Mouse (Mus musculus) Muller cell, postnatal 12 days (primary cell): Measurements from ENCODE around the gene Igsf21.

Source experiments
- DNase-seq: peaks from one replicate; pipeline ENCODE4 v3.0.0-alpha.2; 2015; ENCODE audit errors: inconsistent ontology term

The Igsf21 gene

DNA sequence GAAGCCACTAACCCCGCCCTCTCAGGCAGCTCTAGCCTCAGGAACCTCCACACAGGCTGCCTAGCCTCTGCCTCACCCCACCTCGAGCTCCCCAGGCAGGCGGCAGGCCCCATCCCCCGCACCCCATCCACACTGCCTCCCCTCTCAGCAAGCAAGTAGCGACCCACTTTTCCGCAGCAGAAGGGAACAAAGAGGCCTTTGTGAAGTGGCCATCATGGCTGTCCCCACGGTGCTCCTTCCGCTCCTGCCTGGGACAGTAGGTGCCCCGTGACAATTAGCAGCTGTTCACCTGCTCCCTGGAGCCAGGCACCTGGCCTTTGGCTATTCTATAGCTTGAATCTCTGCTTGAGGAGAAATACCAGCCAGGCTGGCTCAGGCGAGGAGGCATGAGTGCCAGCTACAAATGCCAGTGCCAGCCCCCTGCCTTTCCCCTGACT is 9.3 kb downstream of the Igsf21 start:
- peak; percentile 39 for DNase-seq

DNA sequence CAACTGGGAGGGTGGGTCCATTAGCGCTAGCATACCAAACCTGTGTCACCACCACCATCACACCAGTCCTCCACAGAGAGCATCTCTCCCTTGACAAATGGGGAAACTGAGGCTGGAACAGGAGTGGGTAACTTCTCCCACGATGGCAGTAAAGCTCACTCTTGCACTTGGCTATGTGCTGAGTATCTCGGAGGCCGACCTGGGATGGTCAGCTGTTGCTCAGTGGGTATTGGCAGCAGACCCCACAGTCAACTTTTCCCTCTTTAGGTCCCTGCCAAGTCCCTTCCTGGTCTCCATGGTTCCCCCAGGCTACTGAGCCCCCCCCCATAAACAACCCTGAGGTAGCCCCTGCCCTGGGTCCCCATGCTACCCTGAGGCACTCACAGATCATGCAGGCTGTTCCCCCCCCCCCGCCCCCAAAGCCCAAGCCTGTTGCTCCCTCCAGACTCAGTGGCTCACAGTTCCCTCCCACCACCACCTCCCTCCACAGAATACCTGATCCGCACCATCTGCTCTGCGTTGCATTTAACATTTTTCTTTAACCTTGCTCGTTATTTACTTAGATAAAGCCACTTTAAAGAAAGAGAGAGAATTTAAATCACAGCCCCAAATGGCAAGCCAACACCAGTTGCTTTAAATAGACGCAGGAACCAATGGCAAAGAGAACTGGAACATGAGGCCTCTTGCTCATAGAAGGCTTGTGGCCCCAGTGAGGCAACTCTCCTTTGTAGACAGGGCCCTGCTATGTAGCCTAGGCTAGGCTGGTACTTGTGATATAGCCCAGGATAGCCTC is 11.0 kb downstream of the Igsf21 start:
- DNase-seq = no peak

DNA sequence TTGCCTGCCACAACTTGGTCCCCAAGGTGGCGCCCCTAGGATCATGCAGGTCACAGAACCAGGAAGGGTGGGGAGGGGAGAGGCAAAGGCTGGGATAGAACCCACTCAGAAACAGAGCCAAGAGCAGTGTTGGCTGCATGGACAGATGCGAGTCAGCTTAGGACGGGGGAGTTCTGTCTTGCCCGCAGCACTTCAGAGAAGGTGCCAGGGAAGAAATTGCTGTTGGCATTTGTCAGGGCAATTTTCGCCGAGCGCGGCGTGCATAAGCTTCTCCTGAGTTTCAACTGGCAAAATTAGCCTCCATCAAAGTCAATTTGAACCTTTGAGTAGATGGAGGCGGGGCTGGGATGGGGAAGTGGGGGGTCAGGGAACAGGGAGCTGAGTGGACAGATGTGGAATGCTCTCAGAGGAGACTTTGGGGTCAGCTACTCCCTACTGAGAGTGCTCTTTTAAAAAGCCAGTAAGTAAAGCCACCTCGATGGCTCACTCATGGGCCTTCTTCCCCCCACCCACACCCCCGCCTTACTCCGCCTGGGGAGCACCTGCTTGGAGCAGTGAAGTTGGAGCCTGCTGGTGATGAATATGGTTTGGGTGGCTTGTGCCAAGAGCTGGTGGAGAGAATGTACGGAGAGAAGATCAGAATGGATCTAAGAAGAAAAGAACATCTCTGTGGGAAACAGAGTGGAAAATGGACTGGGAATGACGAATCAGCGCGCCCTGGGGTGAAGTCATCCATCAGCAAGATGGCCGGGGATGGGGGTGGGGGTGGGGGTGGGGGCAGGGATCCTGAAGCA is 12.0 kb downstream of the Igsf21 start:
- no peak for DNase-seq

DNA sequence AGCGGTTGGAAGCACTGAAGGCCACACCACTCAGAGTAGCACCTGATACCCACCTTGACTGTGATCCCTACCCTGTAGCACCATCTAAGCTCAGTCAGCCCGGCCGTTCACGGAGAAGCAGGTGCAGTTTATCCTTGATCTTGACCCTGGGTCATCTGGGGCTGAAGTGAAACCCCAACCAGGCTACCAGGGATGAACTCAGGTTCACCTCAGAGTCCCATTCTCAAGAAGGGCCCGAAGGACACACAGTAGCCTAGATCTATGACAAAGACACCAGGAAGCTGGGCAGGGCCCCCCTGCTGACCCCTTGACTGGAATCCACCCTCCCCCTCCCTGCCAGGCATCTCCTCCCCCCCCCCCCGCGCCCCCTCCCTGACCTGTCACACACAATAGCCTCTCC is 18.7 kb downstream of the Igsf21 start:
- DNase-seq = no peak

DNA sequence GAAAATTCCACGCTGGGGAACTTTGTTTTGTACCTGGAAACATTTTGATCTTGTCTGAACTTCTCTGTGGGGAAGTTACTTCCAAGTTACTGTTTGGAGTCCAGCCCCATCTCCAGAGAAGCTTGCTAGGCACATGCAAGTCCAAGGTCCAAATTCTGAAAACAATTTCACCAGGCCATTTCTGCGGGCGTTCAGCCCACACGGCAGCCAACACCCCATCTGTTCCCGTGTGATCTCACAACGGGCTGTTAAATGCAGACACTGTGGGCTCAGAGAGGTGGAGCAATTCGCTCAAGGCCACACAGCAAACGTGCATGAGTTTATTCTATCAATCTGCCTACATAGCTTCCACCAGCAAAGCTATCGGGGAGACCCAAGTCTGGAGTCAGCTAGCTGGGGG is 21.4 kb downstream of the Igsf21 start:
- DNase-seq = no peak

DNA sequence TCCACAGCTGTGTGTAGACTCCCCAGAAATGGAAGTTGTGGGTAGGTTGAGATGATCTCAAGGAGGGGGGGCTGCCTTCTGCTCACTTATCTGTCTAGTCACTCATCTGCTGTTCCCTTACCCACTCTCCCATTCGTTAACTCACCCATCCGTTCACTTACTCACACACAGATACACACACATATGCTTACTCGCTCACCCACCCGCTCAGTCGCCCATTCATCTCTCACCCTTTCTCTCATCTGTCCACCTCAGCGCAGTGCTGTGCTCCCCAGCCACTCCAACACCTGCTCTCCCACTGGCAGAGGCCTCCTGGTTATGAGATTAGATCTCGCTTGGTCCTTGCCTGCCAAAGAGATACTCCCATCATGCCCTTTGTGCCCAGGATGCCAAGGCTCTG is 22.1 kb downstream of the Igsf21 start:
- DNase-seq = no peak

DNA sequence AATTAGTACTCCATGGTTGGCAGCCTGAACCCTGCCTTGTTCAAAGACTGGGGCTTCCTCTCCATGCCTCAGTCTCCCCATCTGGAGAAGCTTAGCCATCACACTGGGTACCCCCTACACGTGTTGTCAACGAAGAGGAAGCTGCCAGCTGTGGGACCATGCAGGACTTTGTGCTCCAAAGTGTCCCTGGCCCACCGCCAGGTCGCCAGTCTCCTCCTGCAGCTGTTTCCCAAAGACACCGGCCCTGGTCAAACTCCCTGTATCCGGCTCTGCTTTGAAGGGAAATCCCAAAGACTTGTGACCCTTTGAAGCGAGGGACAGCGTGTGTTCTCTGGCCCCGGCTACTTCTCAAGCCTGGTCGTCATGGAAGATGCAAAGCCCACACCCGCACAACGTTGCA is 23.5 kb downstream of the Igsf21 start:
- DNase-seq = no peak

DNA sequence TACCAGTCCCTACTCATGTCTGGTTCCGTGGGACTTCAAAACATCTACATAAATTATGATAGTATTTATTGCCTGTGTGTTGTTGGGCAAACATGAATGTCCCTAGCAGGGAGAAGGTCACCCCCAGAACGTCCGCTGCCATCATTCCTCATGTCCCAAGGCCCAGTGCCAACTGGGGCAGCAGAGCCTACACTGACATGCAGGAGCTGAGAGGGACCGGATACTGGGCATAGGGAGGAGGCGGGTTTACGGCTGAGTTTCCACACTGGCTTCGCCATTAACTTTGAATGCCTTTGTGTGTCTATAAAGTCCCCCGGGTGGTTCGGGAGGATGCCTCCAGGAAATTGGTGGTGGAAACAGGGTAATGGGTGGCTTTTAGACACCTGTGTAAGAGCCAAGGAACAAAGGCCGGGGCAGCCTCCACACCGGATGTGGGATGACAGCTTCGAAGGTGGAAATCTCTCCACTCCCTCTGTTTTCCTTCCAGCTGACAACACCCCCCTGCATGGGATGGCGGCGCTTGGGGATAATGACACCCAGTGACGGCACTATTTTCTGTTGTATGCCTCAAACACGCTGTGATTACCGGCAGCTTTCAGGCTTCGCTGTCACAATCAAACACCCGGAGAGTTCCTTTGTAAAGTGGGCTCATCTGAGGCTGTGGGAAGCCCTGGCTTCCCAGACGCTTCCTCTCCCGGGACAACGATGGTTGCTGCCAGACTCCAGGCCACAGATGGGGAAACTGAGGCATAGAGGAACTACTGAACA is 26.1 kb downstream of the Igsf21 start:
- peak; percentile 23 for DNase-seq

DNA sequence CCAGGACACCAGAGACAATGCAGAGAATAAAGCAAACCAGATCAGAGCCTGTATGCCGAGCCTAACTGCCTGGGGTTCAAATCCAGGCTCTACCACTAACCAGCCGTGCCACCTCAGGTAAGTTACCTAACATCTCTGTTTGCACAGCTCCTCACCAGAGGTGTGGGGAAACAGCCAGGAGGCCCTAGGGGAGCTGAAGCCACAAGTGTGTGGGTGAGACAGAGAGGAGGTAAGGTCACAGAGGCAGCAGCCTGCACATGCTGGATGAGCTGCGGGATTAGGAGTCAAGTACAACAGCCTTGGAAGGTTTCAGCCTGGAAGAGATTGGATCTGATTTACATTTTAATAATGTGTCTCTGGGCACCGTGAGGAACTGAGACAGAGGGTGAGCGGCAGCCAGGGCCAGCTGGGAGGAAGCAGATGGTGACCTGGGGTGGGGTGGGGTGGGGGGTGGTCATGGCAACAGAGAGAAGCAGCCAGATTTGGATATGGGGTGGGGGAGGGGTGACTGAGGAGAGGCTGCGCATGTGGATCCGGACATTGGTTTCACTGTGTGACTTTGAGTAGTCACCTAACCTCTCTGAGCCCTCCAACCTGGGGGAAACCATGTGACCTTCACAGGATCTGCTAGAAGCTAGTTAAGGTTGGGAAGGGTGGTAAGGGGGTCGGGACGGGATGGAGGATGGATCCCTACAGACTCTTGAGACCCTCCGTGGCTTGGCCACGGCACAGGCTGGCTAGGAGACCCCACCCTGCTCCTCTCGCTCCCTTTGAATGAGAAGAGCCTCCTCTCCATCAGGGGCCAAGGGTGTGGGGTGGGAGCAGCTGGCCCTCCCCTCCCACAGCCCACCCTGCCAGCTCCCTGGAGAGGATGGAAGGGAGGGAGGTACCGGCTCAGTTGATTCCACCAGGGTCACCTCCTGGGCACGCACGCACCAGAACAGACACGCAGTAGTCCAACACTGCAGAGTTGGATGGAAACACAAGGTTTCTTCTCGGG is 27.4 kb downstream of the Igsf21 start:
- no peak for DNase-seq

DNA sequence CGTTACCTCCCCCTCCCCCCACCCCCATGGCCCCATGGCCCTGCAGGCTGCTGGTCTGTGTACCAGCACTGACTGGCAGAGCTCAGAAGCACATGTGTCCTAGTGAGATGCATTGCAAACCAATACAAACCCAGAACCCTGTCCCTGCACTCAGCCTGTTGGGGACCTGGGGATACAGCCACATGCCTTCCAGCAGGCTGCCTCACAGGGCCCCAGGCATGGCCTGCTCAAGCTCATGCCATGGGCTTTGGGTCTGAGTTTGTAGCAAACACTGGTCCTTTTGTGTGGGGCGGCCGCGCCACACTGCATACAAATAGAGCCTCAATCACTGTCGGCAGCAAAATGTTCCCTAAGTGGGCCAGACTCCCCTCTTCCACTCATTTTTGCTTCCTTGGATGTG is 28.2 kb downstream of the Igsf21 start:
- DNase-seq = no peak

DNA sequence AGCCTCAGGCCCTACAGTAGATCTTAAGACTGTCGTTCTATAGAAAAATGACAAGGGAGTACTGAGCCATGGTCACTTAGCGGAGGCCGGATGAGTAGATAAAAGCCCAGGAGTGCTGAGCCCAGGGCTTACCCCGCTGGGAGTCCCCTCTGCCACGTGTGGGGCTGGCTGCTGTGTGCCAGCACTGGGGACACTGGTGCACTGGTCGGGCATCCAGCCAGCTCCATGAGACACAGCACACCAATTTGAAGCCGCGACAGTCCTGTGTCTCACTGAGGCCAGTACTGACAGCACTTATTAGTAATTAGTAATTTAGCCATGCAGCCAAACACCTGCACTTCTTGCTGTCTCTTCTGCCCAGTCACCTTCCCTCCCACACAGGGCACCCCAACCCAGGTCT is 28.6 kb downstream of the Igsf21 start:
- peak; percentile 9 for DNase-seq

DNA sequence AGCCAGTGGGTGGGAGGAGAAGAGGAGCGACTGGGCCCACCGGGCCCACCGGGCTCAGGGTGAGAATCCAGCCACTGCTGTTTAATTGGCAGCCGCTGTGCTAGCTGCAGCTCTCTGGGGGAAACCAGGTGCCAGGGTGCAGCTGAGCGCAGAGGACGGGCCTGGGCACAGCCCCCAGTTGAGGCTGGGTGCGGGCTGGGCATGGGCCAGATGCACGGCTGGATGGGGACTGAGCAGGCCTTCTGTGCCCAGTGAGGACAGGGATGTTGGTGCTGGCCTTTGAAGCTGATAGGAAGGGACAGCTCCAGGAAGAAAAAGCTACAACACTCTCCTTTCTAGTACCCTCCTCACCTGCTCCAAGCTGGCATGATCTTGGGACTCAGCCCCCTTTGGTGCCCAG is 30.5 kb downstream of the Igsf21 start:
- no peak for DNase-seq

DNA sequence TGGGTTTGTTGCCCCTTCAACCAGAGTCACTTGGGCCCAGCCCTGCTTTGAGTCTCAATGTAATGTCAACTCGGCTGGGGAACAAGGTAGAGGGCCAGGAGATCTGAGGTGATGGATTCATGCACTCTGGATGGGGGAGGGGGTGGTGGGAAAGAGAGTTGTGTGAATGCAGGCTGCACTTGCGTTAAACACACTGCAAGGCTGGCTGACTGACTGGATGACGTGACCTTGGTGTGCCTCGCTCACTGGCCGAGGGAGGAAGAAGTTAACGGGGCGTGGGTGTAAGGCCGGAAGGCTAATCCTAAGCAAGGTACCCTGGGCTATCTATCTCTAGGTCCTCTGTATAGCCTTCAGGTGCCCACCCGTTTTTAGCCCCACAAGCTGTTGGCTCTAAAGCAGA is 31.4 kb downstream of the Igsf21 start:
- no peak for DNase-seq

DNA sequence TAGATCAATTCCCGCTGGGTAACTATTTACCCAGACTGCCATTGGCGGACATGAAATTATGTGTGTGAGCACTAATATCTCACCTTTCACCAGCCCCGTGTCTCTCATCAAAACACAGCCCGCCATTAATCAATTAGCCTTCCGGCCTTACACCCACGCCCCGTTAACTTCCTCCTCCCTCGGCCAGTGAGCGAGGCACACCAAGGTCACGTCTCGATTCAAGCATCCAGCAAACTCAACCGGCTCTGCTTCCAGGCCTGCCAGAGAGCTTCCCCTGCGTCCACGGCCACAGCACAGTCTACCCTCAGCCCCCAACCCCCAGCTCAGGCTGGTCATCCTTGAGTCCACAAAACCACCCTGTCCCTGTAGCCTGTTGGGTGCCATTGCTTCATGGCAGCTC is 32.2 kb downstream of the Igsf21 start:
- no peak for DNase-seq

DNA sequence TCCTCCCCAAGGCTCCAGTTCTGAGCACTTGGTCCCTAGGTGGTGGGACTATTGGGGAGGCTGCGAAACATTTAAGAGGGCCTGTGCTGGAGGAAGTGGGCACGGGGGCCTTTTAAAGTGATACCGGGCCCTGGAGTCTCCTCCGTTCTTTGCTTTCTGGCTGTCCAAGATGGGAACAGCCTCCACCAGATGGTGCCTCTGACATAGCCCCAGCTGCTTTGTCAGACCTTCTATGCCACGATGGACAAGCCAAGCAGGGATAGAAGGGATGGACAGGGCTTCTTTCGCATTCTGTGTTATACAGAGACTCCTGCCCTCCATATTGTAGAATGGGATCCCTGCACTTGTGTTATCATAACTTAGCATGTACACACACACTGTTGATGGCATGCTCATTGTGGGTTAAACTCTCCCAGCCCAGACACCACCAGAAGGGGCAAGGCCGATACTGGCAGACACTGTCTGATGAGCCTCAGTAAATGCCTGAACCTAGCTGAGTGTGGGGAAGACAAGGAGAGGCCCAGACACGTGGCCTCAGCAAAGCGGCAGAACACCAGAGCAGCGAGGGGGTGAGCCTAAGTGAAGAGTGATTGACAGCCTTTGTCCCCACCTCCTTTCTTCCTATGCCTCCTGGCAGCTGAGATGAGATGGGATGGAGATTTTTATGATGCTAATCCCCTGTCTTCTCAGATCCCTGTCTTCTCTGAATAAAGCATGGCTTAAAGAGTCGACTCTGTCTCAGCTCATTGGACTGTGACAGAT is 36.3 kb downstream of the Igsf21 start:
- DNase-seq = no peak

DNA sequence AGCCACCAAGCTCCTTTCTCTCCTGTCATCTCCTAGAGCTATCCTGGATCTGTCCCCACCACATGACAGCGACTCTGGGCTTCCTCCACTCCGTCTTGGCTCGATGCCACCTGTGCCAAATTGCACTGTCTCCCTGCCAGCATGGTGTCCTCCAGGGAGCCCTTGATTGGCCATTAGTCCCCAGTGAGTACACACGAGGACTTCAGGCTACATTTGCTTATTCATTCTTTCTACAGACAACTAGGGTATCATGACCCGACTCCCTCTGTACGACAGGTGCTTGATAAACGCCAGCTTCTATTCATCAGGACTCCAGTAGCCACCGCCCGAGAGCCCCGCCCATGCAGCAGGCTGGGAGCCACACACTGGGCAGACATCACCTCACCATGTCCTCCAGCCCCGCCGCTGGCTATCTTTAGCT is 40.8 kb downstream of the Igsf21 start:
- peak; percentile 79 for DNase-seq

DNA sequence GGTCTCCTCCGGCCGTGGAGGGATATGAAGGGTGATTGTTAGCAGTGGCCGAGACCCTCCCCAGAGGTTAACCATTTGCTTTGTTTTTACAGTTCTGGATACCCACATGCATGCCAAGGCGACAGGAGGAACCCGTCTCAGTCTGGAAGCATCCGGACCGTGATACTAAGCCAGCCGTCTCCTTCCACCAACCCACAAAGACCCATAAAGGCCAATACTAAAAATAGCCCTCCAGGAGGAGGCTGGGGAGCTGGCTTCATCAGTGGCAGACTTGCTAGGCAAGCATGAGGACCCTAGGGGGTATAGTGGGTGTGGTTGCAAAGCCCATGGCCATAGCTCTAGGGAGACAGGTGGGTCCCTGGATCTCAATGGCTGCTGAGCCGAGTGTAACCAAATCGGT is 41.8 kb downstream of the Igsf21 start:
- DNase-seq = no peak

DNA sequence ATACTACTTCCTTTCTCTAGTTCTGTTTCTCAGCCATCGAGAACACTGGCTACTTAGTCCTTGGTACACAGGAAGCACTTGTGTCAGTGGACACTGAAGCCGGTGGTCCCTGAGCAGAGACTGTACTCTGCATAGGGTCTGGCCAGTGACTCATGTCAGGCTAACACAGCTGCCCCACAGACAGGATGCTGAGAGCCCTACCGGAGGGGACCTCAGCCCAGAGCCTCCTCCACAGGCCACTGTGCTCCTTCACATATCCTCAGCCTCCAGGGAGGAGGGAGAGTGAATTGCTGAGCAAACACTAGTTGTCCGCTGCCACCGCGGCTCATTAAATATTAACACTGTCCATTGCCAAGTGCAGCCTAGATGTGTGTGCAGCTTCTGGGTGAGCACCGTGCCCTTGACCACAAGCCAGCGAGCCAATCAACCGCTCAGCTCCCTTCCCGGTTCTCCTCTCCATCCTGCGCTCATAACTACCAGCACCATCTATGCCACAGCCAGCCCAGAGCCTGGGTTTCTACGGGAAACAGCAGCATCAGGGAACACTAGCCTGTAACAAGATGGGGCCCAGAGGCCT is 42.8 kb downstream of the Igsf21 start:
- no peak for DNase-seq

DNA sequence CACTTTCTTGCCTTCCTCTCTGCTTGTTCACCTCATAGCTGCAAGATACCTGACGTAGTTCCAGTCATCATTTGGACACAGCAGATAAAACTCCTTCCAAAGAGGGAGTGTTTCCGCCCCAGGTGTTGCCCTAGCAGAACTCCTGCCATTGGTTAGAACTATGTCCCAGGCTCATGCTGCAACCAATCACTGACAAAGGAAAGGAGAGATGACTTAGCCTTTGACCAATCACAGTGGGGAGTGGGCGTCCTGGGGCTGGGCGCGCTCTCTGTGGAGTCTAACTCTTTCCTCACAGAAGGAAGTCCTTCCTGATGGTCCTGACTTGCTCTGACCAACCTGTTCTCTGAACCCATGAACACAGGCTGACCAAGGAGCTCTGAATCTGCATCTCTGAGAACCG is 44.4 kb downstream of the Igsf21 start:
- DNase-seq = no peak

DNA sequence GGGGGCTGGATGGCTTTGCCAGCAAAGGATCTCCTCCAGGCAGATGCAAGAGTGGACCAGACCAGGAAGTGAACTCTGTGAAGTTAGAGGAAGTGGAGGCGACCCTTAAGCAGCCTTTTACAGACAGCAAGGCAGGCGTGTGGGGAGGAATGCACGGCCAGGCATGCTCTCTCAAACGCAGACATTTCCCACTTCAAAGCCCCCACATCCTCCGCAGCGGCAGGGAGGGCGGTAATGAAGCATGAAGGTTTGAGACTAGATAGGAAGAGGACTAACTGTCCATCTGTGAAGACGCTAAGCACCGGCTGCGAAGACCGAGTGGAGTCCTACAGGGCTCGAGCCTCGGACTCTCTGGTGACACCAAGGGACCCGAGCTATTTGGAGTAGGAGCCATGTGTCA is 46.3 kb downstream of the Igsf21 start:
- no peak for DNase-seq
